Mouse (Mus musculus) hindbrain, embryonic 15.5 days (tissue): Measurements from ENCODE around the gene Nek2. TPM values are rescaled to one million over a fixed set of nuclear protein-coding genes. Genes with fewer than 3 reads are reported as not detected.

Experiments
- ATAC-seq: fragments of 200-750 bp; cut with Nextera tagmentation; 2 replicates; pipeline ENCODE4 v1.8.0; 2017; ENCODE audit warnings: low read depth, moderate number of reproducible peaks, moderate TSS enrichment; ENCODE audit not compliant: low FRiP score
- H3K27ac ChIP-seq: fragments of 300-500 bp; sonication (generic); replicated peaks from 2 replicates; pipeline ENCODE4 v1.5.1; 2015; ENCODE audit warnings: mild to moderate bottlenecking, inconsistent platforms
- H3K27me3 ChIP-seq: fragments of 300-500 bp; sonication (generic); 2 replicates; pipeline ENCODE4 v1.6.1; 2015; ENCODE audit warnings: control low read depth, inconsistent platforms
- H3K36me3 ChIP-seq: fragments of 300-500 bp; sonication (generic); 2 replicates; pipeline ENCODE4 v1.6.1; 2015; ENCODE audit warnings: control low read depth, inconsistent platforms
- H3K4me1 ChIP-seq: fragments of 300-500 bp; sonication (generic); replicated peaks from 2 replicates; pipeline ENCODE4 v1.6.1; 2015; ENCODE audit warnings: control low read depth, inconsistent platforms
- H3K4me2 ChIP-seq: fragments of 300-500 bp; sonication (generic); 2 replicates; pipeline ENCODE4 v1.6.1; 2015; ENCODE audit warnings: moderate library complexity, mild to moderate bottlenecking, inconsistent platforms
- H3K4me3 ChIP-seq: fragments of 300-500 bp; sonication (generic); 2 replicates; pipeline ENCODE4 v1.5.1; 2015; ENCODE audit warnings: mild to moderate bottlenecking, inconsistent platforms
- H3K9ac ChIP-seq: fragments of 300-500 bp; sonication (generic); 2 replicates; pipeline ENCODE4 v1.6.1; 2015; ENCODE audit warnings: inconsistent platforms
- H3K9me3 ChIP-seq: fragments of 300-500 bp; sonication (generic); 2 replicates; pipeline ENCODE4 v1.6.1; 2016; ENCODE audit warnings: control low read depth, inconsistent platforms
- WGBS: fragments of 180-500 bp; shearing (Covaris S2); methylation state at CpG from one replicate; pipeline ENCODE4 v1.1.7; 2015; 5-methylcytosine and 5-hydroxymethylcytosine counted together
- polyA plus RNA-seq: library from polyadenylated mRNA; unstranded; fragments of >200 nt; fragmentation: Nextera tagmentation; extraction: Ambion mirVana; gene quantifications from 2 replicates; pipeline ENCODE4 v1.2.1, GENCODE M21; 2015

The Nek2 gene
- polyA plus RNA-seq, 1 experiment from 2014 or later: 8.6 TPM

- no peak for ATAC-seq
- WGBS: 63% methylated on average over 9 of the region's 9 CpGs
- no peak overlapping the region for H3K27ac ChIP-seq
- no peaks in the 10 kb centered on the region for H3K27me3 ChIP-seq
- H3K9me3 ChIP-seq: no peaks in the 10 kb centered on the region
- no peaks in the 10 kb centered on the region for H3K4me1 ChIP-seq
- no peak overlapping the region for H3K4me3 ChIP-seq
- no peaks in the 10 kb centered on the region for H3K36me3 ChIP-seq
- H3K9ac ChIP-seq: no peak overlapping the region
- no peak overlapping the region for H3K4me2 ChIP-seq
These were observed 19.0 kb upstream of the Nek2 start for GRCm38 (mm10) chr1:191802093-191802819.

- H3K36me3 ChIP-seq: no peaks in the 10 kb centered on the region
- ATAC-seq: no peak
- no peaks in the 10 kb centered on the region for H3K4me1 ChIP-seq
- H3K9me3 ChIP-seq: no peaks in the 10 kb centered on the region
- no peaks in the 10 kb centered on the region for H3K27me3 ChIP-seq
- H3K27ac ChIP-seq: no peak overlapping the region
- H3K4me3 ChIP-seq: no peak overlapping the region
- 77% methylated on average over 10 of the region's 10 CpGs for WGBS
- H3K9ac ChIP-seq: no peak overlapping the region
- no peak overlapping the region for H3K4me2 ChIP-seq
These were observed 18.2 kb upstream of the Nek2 start for GRCm38 (mm10) chr1:191802820-191803655.

GRCm38 (mm10) chr1:191804747-191805146 is 16.5 kb upstream of the Nek2 start:
- 76% methylated on average over 5 of the region's 5 CpGs for WGBS
- no peak overlapping the region for H3K4me3 ChIP-seq
- no peak overlapping the region for H3K4me2 ChIP-seq
- no peaks in the 10 kb centered on the region for H3K36me3 ChIP-seq
- H3K4me1 ChIP-seq: 0 out of 2 replicates have a peak, but pooled peaks cover 5% of the 10 kb centered on the region
- no peaks in the 10 kb centered on the region for H3K9me3 ChIP-seq
- H3K27ac ChIP-seq: no peak overlapping the region
- ATAC-seq: no peak
- no peak overlapping the region for H3K9ac ChIP-seq
- no peaks in the 10 kb centered on the region for H3K27me3 ChIP-seq

GRCm38 (mm10) chr1:191805788-191806187 is 15.5 kb upstream of the Nek2 start:
- Histone ChIP-seq H3K36me3 (no peaks in the 10 kb centered on the region), H3K4me1 (0 out of 2 replicates have a peak, but pooled peaks cover 5% of the 10 kb centered on the region), H3K9ac (no peak overlapping the region), H3K9me3 (no peaks in the 10 kb centered on the region), H3K4me3 (no peak overlapping the region), H3K4me2 (no peak overlapping the region), H3K27ac (no peak overlapping the region), H3K27me3 (no peaks in the 10 kb centered on the region)
- no peak for ATAC-seq
- 85% methylated on average over 6 of the region's 6 CpGs for WGBS

GRCm38 (mm10) chr1:191806740-191807139 is 14.5 kb upstream of the Nek2 start:
- Histone ChIP-seq H3K4me1 (0 out of 2 replicates have a peak, but pooled peaks cover 5% of the 10 kb centered on the region), H3K9ac (no peak overlapping the region), H3K27me3 (no peaks in the 10 kb centered on the region)

GRCm38 (mm10) chr1:191807979-191808378 is 13.3 kb upstream of the Nek2 start:
- Histone ChIP-seq H3K27me3 (no peaks in the 10 kb centered on the region), H3K9me3 (no peaks in the 10 kb centered on the region), H3K9ac (no peak overlapping the region), H3K36me3 (no peaks in the 10 kb centered on the region), H3K27ac (no peak overlapping the region), H3K4me1 (0 out of 2 replicates have a peak, but pooled peaks cover 5% of the 10 kb centered on the region), H3K4me2 (no peak overlapping the region), H3K4me3 (no peak overlapping the region)
- WGBS: 87% methylated on average over 7 of the region's 7 CpGs
- no peak for ATAC-seq

More at GRCm38 (mm10) chr1:191806740-191807139, 14.5 kb upstream of the Nek2 start:
- 92% methylated on average over 4 of the region's 4 CpGs for WGBS
- no peak for ATAC-seq
- H3K9me3 ChIP-seq: no peaks in the 10 kb centered on the region
- H3K36me3 ChIP-seq: no peaks in the 10 kb centered on the region
- H3K27ac ChIP-seq: no peak overlapping the region
- H3K4me2 ChIP-seq: no peak overlapping the region
- H3K4me3 ChIP-seq: no peak overlapping the region

GRCm38 (mm10) chr1:191808688-191809223 is 12.5 kb upstream of the Nek2 start:
- Histone ChIP-seq H3K36me3 (no peaks in the 10 kb centered on the region), H3K4me2 (no peak overlapping the region), H3K27ac (no peak overlapping the region; the same call in 1 of the 2 replicates), H3K9me3 (no peaks in the 10 kb centered on the region), H3K9ac (no peak overlapping the region), H3K4me3 (no peak overlapping the region), H3K4me1 (0 out of 2 replicates have a peak, but pooled peaks cover 5% of the 10 kb centered on the region), H3K27me3 (no peaks in the 10 kb centered on the region)
- WGBS: 51% methylated on average over 12 of the region's 12 CpGs
- ATAC-seq: peak; percentile 96

GRCm38 (mm10) chr1:191811774-191812173 is 9.5 kb upstream of the Nek2 start:
- ATAC-seq: no peak
- 88% methylated on average over 12 of the region's 12 CpGs for WGBS
- Histone ChIP-seq H3K4me3 (no peak overlapping the region), H3K4me1 (0 out of 2 replicates have a peak, but pooled peaks cover 5% of the 10 kb centered on the region), H3K9me3 (no peaks in the 10 kb centered on the region), H3K27me3 (no peaks in the 10 kb centered on the region), H3K36me3 (no peaks in the 10 kb centered on the region), H3K4me2 (no peak overlapping the region), H3K9ac (no peak overlapping the region), H3K27ac (no peak overlapping the region)

- Histone ChIP-seq H3K9ac (no peak overlapping the region), H3K27ac (no peak overlapping the region), H3K9me3 (no peaks in the 10 kb centered on the region), H3K4me2 (no peak overlapping the region), H3K4me1 (peaks cover 7% of the 10 kb centered on the region; the same call in 1 of the 2 replicates), H3K27me3 (no peaks in the 10 kb centered on the region), H3K4me3 (no peak overlapping the region), H3K36me3 (no peaks in the 10 kb centered on the region)
- 89% methylated on average over 13 of the region's 13 CpGs for WGBS
- ATAC-seq: no peak
These were observed 8.1 kb upstream of the Nek2 start for GRCm38 (mm10) chr1:191812949-191813691.

GRCm38 (mm10) chr1:191814240-191814639 is 7.0 kb upstream of the Nek2 start:
- H3K36me3 ChIP-seq: no peaks in the 10 kb centered on the region
- WGBS: 76% methylated on average over 4 of the region's 4 CpGs
- no peak overlapping the region for H3K4me3 ChIP-seq
- no peak overlapping the region for H3K4me2 ChIP-seq
- H3K27ac ChIP-seq: no peak overlapping the region
- H3K9ac ChIP-seq: no peak overlapping the region
- H3K4me1 ChIP-seq: peaks cover 2% of the 10 kb centered on the region; the same call in 1 of the 2 replicates
- ATAC-seq: no peak
- no peaks in the 10 kb centered on the region for H3K9me3 ChIP-seq
- H3K27me3 ChIP-seq: no peaks in the 10 kb centered on the region

- H3K27me3 ChIP-seq: no peaks in the 10 kb centered on the region
- H3K4me3 ChIP-seq: no peak overlapping the region
- no peaks in the 10 kb centered on the region for H3K36me3 ChIP-seq
- H3K9ac ChIP-seq: no peak overlapping the region
- peaks cover 2% of the 10 kb centered on the region; the same call in 1 of the 2 replicates for H3K4me1 ChIP-seq
- H3K9me3 ChIP-seq: no peaks in the 10 kb centered on the region
- H3K27ac ChIP-seq: no peak overlapping the region
- WGBS: 66% methylated on average over 5 of the region's 5 CpGs
- ATAC-seq: no peak
- H3K4me2 ChIP-seq: no peak overlapping the region
These were observed 6.3 kb upstream of the Nek2 start for GRCm38 (mm10) chr1:191814935-191815334.
